Mouse (Mus musculus): ENCODE measurements around the gene Trim14.

The Trim14 gene

GRCm38 (mm10) chr4:46487348-46487747 is 48.6 kb downstream of the Trim14 start:
- in situ Hi-C loops (cut with MboI; ENCODE audit: low sequenced_read_pairs), result no loop called here

GRCm38 (mm10) chr4:46485696-46486417 is 50.1 kb downstream of the Trim14 start:
- in situ Hi-C loops (cut with MboI; ENCODE audit: low sequenced_read_pairs), result no loop called here

- in situ Hi-C loops (cut with MboI; ENCODE audit: low sequenced_read_pairs), result no loop called here
These were observed 56.9 kb downstream of the Trim14 start for GRCm38 (mm10) chr4:46479081-46479480.

- in situ Hi-C loops (cut with MboI; ENCODE audit: low sequenced_read_pairs), result no loop called here
These were observed 60.8 kb downstream of the Trim14 start for GRCm38 (mm10) chr4:46475101-46475500.

GRCm38 (mm10) chr4:46465740-46466139 is 70.2 kb downstream of the Trim14 start:
- in situ Hi-C loops (cut with MboI; ENCODE audit: low sequenced_read_pairs), result no loop called here

- in situ Hi-C loops (cut with MboI; ENCODE audit: low sequenced_read_pairs), result no loop called here
These were observed 72.7 kb downstream of the Trim14 start for GRCm38 (mm10) chr4:46463130-46463830.

- in situ Hi-C loops (cut with MboI; ENCODE audit: low sequenced_read_pairs), result no loop called here
These were observed 77.5 kb downstream of the Trim14 start for GRCm38 (mm10) chr4:46458411-46458810.

GRCm38 (mm10) chr4:46457186-46457585 is 78.8 kb downstream of the Trim14 start:
- in situ Hi-C loops (cut with MboI; ENCODE audit: low sequenced_read_pairs), result no loop called here

- in situ Hi-C loops (cut with MboI; ENCODE audit: low sequenced_read_pairs), result no loop called here
These were observed 79.2 kb downstream of the Trim14 start for GRCm38 (mm10) chr4:46456762-46457161.

GRCm38 (mm10) chr4:46454097-46454864 is 81.7 kb downstream of the Trim14 start:
- in situ Hi-C loops (cut with MboI; ENCODE audit: low sequenced_read_pairs), result no loop called here

- in situ Hi-C loops (cut with MboI; ENCODE audit: low sequenced_read_pairs), result no loop called here
These were observed 82.9 kb downstream of the Trim14 start for GRCm38 (mm10) chr4:46452855-46453719.

- in situ Hi-C loops (cut with MboI; ENCODE audit: low sequenced_read_pairs), result no loop called here
These were observed 83.5 kb downstream of the Trim14 start for GRCm38 (mm10) chr4:46452481-46452850.

- in situ Hi-C loops (cut with MboI; ENCODE audit: low sequenced_read_pairs), result no loop called here
These were observed 84.0 kb downstream of the Trim14 start for GRCm38 (mm10) chr4:46451758-46452480.

- in situ Hi-C loops (cut with MboI; ENCODE audit: low sequenced_read_pairs), result no loop called here
These were observed 84.6 kb downstream of the Trim14 start for GRCm38 (mm10) chr4:46451240-46451757.

GRCm38 (mm10) chr4:46450519-46451131 is 85.3 kb downstream of the Trim14 start, which contains the start of gene Anp32b:
Anp32b (plus strand) TSS chr4:46450902.
- in situ Hi-C loops (cut with MboI; ENCODE audit: low sequenced_read_pairs), result no loop called here

GRCm38 (mm10) chr4:46450020-46450518 is 85.9 kb downstream of the Trim14 start:
- in situ Hi-C loops (cut with MboI; ENCODE audit: low sequenced_read_pairs), result no loop called here

GRCm38 (mm10) chr4:46448886-46449285 is 87.1 kb downstream of the Trim14 start:
- in situ Hi-C loops (cut with MboI; ENCODE audit: low sequenced_read_pairs), result no loop called here

- in situ Hi-C loops (cut with MboI; ENCODE audit: low sequenced_read_pairs), result no loop called here
These were observed 88.5 kb downstream of the Trim14 start for GRCm38 (mm10) chr4:46447461-46447860.

Measured in CH12F3 (cell line).